Mouse (Mus musculus) testis, adult 2 months (tissue): ENCODE measurements at regions not wholly inside any gene's neighbourhood (a gene's known extent, or its start where the extent isn't known, plus 50 kb on each side); places are given as distances from the start of the nearest gene placed in this dataset.

Experiments
- CTCF ChIP-seq: fragments of 200-500 bp; IDR thresholded peaks from 2 replicates; pipeline ENCODE4 v1.5.1; 2012; ENCODE audit warnings: low read depth, mild to moderate bottlenecking, inconsistent platforms, low read length, moderate library complexity; ENCODE audit not compliant: control insufficient read depth, insufficient read depth, insufficient replicate concordance
- POLR2A ChIP-seq: fragments of 200-500 bp; IDR thresholded peaks from 2 replicates; pipeline ENCODE4 v1.6.1; 2012; ENCODE audit warnings: low read depth, mild to moderate bottlenecking, inconsistent platforms, low read length, moderate library complexity; ENCODE audit not compliant: control insufficient read depth

DNA sequence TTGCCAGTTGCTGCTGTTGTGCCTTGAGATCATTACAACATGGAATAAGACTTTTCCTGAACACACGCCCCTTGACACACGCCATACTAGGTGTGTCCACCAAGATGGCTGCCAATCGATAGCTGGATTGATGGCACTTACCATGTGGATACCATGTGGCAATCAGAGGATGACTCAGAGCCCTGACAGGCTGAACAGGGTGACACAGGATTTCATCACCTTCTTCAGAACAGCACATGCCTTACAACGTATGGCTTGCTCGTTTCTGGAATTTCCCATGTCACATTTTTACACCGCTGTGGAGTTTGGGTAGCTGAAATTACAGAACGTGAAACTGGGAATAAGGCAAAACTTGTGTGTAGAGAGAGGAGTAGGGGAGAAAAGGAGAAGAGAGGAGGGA lies 92.9 kb downstream of the Psmg1 start:
- no peak for TF ChIP-seq POLR2A
- no peak for TF ChIP-seq CTCF
